Mouse (Mus musculus) mouse embryonic stem cell (cell line): ENCODE results near the gene Ndufs8.

Source experiments
- in situ Hi-C, 2 experiments: fragments of 300-500 bp; cut with MboI; formaldehyde crosslinking; loops; 1 replicate in 1 of 2; 3 replicates in 1 of 2; pipeline ENCODE4 v1.14.3; 2019 to 2020; ENCODE audit warnings: low sequenced_read_pairs in 2 of 2, low pct_unique_long_range_greater_than_20kb in 1 of 2, mixed read lengths in 1 of 2; ENCODE audit not compliant: unreplicated experiment in 1 of 2

The Ndufs8 gene

DNA sequence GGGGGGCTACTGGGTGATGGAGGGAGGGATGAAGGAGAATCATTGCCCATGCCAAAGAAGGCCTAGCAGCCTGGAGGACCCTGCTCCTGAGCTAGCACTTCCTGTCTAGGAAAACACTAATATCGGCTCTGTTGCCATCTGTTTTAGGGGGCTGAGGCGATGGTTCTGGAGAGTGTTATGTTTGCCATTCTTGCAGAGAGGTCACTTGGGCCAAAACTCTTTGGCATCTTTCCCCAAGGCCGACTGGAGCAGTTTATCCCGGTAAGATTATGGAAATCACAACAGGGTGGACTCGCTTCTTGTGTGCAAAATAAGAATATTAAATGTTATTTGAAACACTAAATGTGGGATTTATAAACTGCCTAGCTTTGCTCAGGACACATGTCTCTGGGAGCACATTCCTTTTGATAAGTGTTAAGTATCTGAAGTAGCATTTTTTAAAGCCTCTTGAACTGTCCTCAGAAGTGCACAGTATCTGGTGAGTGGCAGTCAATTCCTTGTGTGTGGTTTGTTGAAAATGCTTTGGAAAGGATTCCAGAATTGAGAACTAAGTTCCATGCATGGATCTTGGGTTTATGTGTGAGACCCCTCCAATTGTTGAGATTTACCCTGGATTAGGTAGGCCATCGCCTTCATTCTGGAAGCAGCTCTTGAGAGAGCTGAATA is 28.1 kb downstream of the Ndufs8 start:
- in situ Hi-C loops: no loop called here

- in situ Hi-C loops: no loop called here
These were observed 30.4 kb downstream of the Ndufs8 start for GRCm38 (mm10) chr19:3882214-3882613.

DNA sequence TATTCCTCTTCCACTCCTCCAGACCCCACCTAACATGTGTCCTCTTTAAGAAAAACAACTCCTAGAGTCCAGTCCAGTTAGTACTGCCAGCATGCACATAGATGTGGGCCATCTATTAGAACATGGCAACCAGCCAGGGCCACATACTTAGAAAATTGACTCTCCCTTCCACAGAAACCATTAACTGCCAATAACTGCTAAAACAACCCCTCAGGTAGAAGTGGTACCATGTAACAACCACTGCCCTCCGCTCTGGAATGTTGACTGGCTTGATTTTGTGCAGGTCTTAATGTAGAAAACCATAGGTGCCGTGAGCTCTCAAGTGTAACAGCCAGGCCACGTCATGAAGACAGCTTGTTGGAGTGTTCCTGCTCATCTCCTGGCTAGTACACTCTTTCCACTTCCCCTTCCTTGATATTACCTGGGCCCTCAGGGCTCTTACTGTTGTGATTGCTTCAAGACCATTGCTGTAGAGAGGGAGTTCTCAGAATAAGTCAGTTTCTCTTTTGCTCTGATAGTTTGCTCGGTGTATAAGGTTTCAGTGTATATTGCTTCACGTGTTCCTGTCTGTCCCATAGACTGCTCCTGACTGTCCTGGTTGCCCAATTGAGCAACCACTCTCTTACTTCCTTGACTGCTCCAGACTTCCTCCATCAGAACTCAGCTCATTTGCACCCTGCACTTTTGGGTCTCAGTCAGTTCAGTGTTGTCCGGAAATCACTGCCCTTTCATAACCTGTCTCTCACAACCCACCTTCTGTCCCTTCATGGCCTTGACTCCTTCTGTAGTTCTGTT is 32.3 kb downstream of the Ndufs8 start:
- in situ Hi-C loops: no loop called here

DNA sequence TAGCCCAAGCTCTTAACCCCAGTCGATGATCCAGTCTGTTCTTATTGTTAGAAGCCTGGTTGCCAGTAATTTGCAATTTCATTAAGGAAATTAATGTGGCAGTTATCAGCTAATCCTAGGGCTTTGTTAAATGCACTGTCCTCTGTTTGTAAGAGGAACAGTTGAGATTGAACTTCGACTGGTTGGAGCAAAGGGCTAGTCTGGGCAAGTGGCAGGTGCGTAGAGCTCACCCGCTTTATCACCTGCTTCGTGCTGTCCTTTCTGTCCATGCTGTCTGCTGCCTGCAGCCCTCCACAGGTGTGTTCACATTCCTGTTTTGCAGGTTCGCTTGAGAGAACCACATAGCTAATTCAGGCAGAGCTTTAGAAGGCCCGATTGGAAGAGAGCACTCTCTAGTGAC is 37.5 kb downstream of the Ndufs8 start:
- in situ Hi-C loops: no loop called here

GRCm38 (mm10) chr19:3872373-3872772 is 40.2 kb downstream of the Ndufs8 start:
- in situ Hi-C loops: no loop called here

- in situ Hi-C loops: no loop called here
These were observed 41.1 kb downstream of the Ndufs8 start for GRCm38 (mm10) chr19:3871468-3871867.

GRCm38 (mm10) chr19:3868290-3868689 is 44.3 kb downstream of the Ndufs8 start:
- in situ Hi-C loops: no loop called here

DNA sequence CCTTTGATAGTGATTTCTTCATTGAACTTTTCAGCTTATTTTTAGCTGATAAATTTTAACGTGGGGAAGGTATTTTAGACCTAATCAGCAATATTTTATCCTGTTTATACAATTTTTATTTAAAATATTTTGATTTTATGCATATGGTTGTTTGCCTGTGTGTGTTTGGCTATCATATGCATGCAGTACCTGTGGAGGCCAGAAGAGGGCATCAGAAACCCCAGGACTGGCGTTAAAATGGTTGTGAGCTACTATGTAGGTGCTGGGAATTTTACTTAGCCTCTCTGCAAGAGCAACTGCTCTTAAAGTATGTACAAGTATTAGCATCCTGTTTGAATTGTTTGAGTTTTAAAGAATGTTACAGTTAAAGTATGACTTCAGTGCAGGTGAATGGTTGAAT is 47.6 kb downstream of the Ndufs8 start:
- in situ Hi-C loops: no loop called here

GRCm38 (mm10) chr19:3862713-3863112 is 49.9 kb downstream of the Ndufs8 start:
- in situ Hi-C loops: no loop called here
